Mouse (Mus musculus): ENCODE measurements around the gene Grik3. TPM values are rescaled to one million over a fixed set of nuclear protein-coding genes. Genes with fewer than 3 reads are reported as not detected.
"Not testable (repeated sequence)": the region's sequence is repeated elsewhere in the genome, so short reads cannot be mapped to it uniquely, and the experiment has no call there.

Gene Grik3
- total RNA-seq, 2 experiments from 2014 or later: 0.46 to 0.48 TPM

DNA sequence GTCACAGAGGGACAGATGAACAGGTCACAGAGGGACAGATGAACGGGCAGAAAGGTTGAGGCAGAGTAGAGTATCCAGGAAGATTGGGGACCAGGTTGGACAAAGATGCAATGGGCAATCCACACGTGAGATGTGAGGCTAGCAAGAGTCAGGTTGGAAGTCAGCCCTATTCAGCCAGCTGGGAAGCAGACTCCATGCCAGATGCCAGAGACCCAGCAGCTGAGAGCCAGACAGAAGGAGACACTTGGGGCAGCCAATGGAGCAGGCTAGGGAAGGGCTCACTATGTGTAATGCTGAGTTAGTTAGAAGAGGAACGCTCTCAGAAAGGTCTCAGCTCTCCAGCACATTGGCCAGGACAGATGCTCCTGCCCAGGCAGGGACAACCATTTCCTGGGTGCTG is 94.2 kb downstream of the Grik3 start:
- DNase-seq (ENCODE audit: low spot score in 2 of 2): no peak

DNA sequence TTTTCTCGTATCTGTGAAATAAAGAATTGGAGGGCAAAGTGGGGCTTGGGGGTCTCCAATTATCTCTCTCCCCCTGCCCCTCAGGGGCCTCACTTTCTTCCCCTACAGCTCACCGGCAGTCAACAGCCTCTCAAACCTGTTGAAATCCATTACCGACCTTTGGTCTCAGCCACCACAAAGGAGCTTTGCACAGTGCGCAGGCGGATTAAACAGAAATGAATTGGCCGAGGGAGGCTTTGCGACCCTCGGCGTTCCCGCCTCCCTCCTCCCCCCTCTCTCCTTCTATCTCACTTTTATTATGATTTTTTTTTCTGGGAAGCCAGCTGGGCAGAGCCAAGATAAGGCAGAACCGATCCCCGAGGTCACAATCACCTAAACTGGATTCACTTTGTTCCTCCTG is 97.1 kb downstream of the Grik3 start:
- DNase-seq (ENCODE audit: low spot score in 2 of 2): no peak

DNA sequence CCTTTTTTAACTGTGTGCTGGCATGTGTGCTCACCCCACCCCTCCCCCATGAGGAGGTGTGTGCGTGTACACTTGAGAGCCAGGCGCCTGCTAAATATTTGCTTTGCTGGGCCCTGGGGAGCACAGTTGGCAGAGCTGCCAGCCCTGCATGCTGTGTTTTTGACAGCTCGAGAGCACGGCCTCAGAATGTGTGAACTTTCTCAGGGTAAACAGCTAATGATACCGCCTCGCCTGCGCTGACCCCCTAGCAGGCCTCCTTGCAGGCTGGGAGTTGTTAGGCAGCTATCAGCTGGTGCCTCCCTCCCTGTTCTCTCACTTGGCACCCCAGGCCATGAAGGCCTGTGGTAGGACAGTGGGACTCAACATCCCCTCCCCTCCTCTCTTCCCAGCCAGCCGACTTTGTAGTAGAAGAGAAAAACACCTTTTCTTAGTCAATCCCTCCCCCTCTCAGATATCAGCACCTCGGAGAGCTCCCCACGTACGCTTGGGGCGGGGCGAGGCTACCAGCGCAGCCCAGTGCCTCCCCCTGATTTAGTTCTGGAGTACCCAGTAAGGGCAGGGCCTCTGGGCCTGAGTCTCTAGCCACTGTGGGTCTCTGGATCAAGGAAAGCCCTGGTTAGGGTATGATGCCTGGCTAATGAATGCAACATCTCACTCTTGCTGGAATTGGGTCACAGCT is 99.9 kb downstream of the Grik3 start:
- DNase-seq (ENCODE audit: low spot score in 2 of 2): peak; percentile 24 to 40

DNA sequence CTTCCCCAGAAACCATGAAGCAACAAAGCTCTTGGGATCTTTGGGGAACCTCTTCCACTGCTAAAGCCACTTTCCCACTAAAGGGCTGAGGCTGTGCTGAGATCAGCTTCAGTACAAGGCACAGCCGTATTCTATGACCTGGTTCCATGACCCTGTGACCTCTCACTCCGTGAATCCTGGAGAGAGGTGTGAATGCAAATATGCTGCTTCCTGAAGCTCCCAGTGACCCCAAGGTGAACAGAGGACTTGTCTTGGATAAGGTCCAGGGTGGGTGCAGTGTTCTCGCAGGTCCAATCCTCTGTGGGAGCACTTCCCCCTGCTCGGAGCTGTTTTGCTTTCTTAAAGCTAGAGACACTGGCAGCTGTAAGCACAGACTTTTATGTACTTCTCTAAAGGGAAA is 102.2 kb downstream of the Grik3 start:
- no peak for DNase-seq (ENCODE audit: low spot score in 2 of 2)

DNA sequence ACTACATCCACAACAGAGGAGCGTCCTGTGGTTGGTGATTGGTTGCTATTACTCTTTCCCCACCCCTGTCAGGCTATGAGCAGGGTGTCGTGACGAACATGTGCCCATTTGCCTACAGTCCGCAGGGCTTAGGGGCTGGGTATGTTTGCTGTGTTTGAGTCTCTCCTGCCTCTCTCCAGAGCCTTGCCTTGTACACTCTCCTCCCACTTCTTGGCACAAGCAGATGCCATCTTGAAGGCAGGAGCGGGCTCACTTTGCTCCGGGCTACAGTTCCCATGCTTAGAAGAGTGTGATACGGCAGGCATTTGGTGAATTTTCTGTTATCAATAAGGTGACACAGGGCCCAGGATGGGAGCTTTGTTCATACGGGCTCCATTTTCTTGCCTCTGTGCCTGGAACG is 104.5 kb downstream of the Grik3 start:
- no peak for DNase-seq (ENCODE audit: low spot score in 2 of 2)

DNA sequence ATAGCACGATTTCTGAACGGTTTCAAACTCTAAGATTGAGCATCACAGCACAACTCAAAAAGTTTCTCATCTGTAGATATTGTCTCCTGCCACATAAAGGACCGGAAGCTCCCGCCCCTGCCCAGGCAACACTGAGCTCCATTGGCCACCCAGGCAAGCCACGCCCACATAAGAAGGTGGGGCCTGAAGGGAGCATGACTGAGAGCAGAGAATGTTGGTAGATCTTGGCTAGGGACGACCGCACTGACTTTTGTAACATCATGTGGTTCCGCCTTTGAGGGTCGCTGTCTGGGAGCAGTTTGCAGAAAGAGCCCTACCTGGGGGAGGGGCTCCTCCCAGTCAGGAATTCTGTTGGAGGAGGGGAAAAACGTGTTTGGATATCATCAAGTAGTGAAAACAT is 108.2 kb downstream of the Grik3 start:
- no peak for DNase-seq (ENCODE audit: low spot score in 2 of 2)

DNA sequence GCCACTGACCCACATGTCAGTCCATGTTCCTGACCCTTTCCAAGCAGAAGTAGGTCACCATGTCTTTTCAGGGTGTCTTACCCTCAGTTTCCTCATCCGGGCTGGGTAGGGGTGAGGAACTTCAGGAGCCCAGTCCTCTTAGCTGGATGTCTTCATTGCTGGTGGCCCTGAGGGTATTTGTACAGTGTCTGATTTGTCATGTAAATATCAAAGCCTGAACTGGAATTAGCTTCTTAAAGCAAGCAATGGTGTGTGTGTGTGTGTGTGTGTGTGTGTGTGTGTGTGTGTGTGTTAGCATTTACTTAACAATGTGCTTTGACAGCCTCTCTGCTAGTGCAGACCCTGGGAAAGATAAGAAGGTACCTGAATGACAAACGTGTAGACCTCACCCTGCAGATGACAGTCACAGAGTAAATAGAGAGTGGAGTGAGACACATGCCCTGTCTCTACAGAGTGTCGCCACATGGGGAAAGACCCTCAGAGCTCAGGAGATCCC is 109.1 kb downstream of the Grik3 start:
- no peak for DNase-seq (ENCODE audit: low spot score in 2 of 2)

DNA sequence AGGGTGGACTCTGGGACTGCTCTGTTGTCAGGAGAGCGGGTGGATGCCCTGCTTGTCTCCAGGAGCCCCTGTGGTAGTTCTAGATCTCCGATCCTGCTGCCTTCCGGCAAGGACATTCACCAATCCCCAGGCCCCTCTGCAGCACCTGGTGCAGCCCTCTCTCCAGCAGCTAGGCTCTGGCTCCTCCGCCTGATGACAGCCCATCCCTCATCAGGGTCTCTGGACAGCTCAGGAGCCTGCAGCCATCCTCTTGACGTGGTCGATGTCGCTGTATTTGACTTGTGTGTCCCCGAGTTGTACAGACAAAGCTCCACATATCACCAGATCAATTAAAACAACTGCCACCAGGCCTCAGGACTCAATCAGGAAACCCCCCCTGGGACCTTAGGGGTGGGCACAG is 110.1 kb downstream of the Grik3 start:
- DNase-seq (ENCODE audit: low spot score in 2 of 2): no peak

DNA sequence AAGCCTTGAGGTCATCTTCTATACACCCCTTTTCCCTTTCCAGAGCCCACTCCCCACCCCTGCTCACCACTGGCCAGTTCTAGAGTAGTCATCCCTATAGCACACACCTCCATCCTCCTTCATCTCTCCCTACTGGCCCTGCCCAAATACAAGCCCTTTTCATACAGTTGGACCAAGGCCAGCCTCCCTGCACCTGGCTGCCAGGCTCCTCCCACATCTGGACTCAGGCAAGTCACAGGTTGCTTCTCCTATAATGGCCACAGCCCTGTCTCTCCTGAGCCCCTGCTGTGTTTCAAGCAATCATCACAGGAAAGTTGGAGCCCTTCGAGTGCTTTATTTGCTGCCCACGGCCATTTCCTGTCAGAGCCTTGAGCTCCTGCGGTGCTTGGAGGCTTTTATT is 110.8 kb downstream of the Grik3 start:
- no peak for DNase-seq (ENCODE audit: low spot score in 2 of 2)

DNA sequence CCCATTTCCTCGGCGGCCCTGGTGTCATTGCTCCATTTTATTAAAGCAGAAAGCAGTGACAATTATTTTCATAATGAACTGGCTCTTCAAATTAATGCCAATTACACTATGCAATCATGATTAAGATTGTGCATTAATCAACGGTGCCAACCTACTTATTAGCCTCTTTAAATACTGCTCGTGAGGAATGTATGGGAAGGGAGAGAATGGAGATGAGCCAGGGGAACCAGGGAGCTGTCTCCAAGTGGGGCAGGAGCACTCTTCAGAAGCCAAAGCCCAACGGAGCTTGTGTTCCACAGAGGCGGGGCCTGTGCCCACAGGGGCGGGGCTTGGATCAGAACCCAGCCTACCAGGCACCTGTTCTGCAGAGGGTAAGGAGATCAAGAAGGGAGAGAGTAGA is 114.0 kb downstream of the Grik3 start:
- no peak for DNase-seq (ENCODE audit: low spot score in 2 of 2)

DNA sequence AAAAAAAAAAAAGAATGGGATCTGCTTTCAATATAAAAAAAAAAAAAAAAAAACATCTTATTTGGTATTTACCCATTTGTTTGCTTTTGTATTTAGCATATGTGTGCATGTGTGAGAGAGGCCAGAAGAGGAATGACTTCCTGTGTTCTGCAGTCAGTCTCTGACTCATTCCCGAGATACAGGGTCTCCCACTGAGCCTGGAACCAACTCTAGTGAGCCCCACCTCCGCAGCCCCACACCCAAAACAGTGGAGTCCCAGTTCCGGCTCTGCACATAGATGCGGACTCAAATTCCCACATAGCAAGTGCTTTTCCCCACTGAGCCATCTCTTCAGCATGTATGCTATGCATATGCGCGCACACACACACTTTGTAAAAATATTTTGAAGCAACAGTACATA is 115.6 kb downstream of the Grik3 start:
- no peak for DNase-seq (ENCODE audit: low spot score in 2 of 2)

DNA sequence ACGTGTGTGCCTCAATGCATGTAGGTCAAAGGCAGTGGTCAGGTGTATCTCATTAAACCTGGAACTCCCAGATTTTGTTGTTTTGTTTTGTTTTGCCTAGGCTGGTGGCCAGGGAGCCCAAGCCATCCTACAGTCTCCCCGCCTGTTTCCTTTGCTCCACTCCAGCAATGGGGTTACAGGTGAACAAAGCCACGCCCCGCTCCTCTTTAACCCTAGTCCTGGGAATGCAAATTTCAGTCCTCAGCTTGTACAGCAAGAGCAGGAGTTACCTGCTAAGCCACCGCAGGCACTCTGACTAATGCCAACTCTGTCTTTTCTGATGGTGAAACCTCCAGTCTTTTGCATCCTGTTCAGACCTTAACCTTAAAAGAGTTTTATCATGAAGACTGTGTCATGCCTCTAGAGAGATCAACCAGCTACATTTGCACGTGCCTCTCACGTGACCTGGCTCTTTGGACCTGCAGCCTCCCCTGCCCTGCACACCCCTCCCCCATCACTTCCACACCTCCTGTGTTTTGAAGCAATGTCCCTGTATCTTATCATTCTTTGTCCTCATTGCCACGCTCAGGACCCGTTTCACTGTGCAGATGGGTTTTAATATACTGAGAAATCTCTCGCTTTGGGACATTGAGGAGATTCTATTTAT is 117.0 kb downstream of the Grik3 start:
- no peak for DNase-seq (ENCODE audit: low spot score in 2 of 2)

DNA sequence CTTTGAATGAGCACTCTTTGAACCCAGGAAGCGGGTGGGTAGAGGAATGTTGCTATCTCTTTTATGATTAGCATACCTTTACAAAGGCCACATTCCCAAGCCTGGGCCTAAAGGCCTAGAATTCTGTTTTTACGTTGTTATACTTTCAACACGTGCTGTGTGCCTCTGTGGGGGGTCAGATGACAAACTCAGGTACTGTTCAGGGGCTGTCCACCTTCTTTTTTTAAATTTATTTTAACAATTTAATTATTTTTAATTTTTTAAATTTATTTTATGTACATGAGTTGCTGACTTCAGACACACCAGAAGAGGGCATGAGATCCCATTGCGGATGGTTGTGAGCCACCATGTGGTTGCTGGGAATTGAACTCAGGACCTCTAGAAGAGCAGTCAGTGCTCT is 118.4 kb downstream of the Grik3 start:
- DNase-seq (ENCODE audit: low spot score in 2 of 2): not testable (repeated sequence)

DNA sequence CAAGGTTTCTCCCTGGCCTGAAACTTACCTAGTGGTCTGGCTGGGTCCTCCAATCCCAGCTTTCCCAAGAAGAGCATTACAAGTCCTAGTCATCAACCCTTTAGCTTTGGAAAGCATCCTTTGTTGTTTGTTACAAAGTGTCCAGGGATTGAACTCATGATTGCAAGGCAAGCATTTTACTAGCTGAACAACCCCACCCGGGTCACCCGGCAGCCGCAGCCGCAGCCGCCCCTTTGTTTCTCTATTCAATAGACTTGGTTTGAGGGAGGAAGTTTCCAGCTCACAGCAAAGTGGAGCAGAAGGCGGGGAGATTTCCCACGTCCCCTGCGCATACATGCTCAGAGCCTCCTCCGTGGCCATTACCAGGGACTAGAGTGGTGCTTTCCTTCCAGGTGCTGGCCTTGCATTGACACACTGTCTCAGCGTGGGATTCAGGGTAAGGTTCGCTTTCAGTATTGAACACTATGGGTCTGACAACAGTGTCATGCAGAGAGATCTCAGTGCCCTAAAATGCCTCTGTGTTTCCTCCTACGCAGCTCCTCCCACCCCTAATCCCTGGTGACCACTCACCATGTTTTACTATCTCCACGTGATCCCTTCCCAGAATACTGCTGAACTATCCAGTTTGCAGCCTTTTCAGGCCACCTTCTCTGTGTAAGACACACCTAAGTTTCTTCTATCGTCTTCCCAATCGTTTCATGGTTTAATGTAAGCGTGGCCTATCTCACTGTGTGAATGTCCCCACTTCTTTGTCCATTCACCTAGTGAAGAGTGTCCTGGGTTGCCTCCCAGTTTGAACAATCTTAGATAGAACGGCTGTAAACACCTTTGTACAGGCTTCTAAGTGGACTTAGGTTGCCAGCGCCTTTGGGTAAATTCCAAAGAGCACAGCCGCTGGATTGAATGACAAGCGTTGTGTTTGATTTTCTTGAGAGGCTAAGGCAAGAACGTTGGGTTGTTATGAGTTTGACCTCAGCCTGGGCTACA is 119.1 kb downstream of the Grik3 start:
- DNase-seq (ENCODE audit: low spot score in 2 of 2): no peak

DNA sequence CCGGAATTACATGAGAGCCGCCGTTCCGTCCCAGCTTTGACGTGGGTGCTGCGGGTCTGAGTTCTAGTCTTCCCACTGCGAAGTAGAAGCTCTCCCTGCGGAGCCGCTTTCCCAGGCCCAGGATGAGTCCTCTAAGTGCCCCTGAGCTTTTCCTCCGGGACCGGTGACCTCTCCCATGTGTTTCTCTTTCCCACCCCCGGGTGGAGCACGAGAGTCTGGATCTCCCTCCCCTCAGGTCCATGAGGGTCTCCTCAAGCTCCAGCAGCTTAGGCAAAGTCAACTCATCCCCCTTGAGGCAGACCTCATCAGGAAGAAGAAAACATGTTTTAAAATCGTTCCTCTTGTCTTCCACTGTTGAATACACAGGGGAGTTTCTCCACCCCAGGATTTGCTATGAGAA is 127.4 kb downstream of the Grik3 start:
- DNase-seq (ENCODE audit: low spot score in 2 of 2): no peak

DNA sequence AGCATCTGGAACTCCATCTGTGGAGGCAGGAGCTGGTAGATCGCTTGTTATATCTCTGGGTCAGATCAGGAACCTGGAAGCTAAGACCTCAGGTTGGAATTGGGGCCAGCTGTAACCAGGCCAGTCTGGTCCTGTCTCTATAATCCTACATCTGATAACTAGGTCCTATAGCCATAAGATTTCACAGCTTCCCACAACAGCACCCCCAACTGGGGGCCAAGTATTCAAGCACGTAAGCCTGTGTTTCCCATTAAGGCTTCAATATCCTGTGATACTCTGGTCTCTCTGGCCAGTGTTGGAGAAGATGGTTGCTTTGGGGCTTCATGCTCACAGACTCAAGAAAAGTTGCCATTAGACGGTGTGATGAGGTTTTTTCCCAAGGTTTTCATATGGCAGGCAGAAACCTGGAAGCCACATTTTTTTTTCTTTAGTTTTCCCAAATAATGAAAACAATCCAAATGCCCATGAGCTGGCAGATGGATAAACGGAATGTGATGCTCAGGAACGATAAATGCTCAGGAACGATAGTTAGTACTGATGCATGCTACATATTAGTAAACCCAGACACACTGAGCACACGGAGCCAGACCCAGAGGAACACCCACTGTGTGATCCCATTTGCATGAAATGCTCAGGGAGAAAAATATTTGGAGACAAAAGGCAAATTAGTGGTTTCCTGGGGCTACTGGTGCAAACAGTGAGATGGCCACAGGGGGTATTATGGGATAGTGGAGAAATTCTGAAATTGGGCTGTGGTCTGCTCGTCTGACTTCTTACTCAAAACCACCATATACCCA is 128.2 kb downstream of the Grik3 start:
- DNase-seq (ENCODE audit: low spot score in 2 of 2): no peak

DNA sequence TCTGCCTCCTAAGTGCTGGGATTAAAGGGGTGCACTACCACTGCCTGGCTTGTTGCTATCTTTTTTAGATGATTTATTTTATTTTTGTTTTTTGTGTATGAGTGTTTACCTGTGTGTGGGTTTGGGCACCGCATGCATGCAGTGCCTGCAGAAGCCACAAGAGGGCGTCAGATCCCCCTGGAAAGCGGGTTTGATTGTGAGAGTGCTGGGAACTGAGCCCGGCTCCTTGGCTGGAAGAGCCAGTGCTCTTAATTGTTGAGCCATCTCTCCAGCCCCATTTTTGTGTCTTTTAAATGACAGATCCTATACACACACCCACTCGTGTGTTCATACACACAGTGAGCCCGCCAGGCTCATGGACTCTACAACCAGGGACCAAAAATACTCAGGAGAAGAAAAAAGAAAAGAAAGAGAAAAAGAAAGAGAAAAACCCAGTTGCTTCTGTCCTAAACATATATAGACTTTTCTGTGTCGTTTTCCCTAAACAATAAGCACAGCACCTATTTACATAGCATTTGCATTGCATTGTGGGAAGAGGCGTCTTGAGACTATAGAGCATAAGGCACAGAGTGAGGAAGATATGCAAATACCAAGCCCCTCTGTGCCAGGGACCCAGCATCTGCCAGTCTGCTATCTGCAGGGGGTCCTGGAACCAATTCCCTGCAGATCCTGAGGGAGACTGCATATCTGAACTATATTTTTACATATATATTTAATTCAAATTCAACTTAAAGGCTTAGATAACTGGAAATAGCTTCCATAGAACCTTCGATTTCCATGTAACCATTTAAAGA is 134.6 kb downstream of the Grik3 start:
- no peak for DNase-seq (ENCODE audit: low spot score in 2 of 2)

DNA sequence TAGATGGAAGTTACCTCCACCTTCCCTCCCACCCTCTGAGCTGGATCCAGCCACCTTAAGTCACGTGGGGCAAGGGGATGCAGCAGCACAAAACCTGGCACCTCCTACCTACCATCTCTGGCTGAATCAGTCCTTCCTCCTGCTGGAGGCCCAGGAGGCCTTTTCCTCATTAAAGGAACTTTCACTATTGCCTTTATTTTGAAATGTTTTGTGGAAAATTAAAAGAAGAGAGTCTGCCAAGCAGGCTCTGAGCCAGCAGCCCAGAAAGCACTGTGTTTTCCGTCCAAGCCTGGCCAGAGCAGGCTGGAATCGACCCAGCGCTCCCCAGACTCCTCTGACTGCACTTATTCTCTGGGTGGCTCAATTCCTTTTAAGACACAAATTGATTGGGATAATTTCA is 139.0 kb downstream of the Grik3 start:
- DNase-seq (ENCODE audit: low spot score in 2 of 2): peak in 1 of 2 experiments; percentile 32

DNA sequence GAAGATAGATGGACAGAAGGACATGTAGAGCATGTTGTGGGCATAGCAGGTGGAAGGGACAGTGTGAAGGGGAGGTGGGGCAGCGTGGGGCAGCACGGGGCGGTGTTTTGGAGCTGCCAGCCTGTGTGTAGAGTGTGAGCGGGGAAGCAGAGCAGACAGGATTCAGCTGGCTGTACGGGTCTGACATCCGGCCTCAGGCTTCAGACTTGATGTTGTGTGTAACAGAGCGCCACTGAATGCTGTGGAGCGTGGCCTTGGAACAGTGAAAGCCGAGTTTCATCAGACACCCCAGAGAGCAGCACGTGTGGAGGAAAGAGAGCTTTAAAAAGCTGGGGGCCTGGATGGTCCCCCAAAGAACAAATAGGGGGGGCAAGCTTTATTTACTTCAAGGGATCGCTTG is 144.5 kb downstream of the Grik3 start:
- no peak for DNase-seq (ENCODE audit: low spot score in 2 of 2)
